Mouse (Mus musculus): ENCODE results near the gene Slc38a2. TPM values are rescaled to one million over a fixed set of nuclear protein-coding genes. Genes with fewer than 3 reads are reported as not detected.

The Slc38a2 gene
- polyA plus RNA-seq, 1 experiment = 37.9 TPM

GRCm38 (mm10) chr15:96684132-96684830 is 15.2 kb downstream of the Slc38a2 start:
- H3K4me1 ChIP-seq (ENCODE audit: control insufficient read depth, insufficient read depth, low read length) = peaks cover 6% of the 10 kb centered on the region
- no peak for DNase-seq
- no peak for TF ChIP-seq POLR2A (IDR thresholded peaks at IDR 0.05; ENCODE audit: borderline replicate concordance, extremely low read depth, low read depth, low read length)
- TF ChIP-seq CTCF (IDR thresholded peaks at IDR 0.05; ENCODE audit: insufficient read depth, low read length) = no peak
- no peak overlapping the region for H3K4me3 ChIP-seq (replicated peaks; ENCODE audit: extremely low read depth, low read depth, low read length)
- WGBS = 14% methylated on average over 11 of the region's 11 CpGs

GRCm38 (mm10) chr15:96678871-96679773 is 20.4 kb downstream of the Slc38a2 start:
- WGBS = 53% methylated on average over 19 of the region's 19 CpGs
- TF ChIP-seq CTCF (IDR thresholded peaks at IDR 0.05; ENCODE audit: insufficient read depth, low read length) (no peak), POLR2A (IDR thresholded peaks at IDR 0.05; ENCODE audit: borderline replicate concordance, extremely low read depth, low read depth, low read length) (no peak)
- H3K4me1 ChIP-seq (ENCODE audit: control insufficient read depth, insufficient read depth, low read length) = peaks cover 1% of the 10 kb centered on the region; the same call in 1 of the 2 replicates
- no peak overlapping the region for H3K4me3 ChIP-seq (replicated peaks; ENCODE audit: extremely low read depth, low read depth, low read length)
- no peak for DNase-seq

- TF ChIP-seq POLR2A (IDR thresholded peaks at IDR 0.05; ENCODE audit: borderline replicate concordance, extremely low read depth, low read depth, low read length) (no peak), CTCF (IDR thresholded peaks at IDR 0.05; ENCODE audit: insufficient read depth, low read length) (no peak)
- DNase-seq = peak; percentile 43
- H3K4me3 ChIP-seq (replicated peaks; ENCODE audit: extremely low read depth, low read depth, low read length) = no peak overlapping the region
- H3K4me1 ChIP-seq (ENCODE audit: control insufficient read depth, insufficient read depth, low read length) = no peaks in the 10 kb centered on the region
- WGBS = 22% methylated on average over 10 of the region's 10 CpGs
Measured at GRCm38 (mm10) chr15:96676518-96676917, 23.0 kb downstream of the Slc38a2 start.

- no peak for TF ChIP-seq CTCF (IDR thresholded peaks at IDR 0.05; ENCODE audit: insufficient read depth, low read length)
- TF ChIP-seq POLR2A (IDR thresholded peaks at IDR 0.05; ENCODE audit: borderline replicate concordance, extremely low read depth, low read depth, low read length) = no peak
- 57% methylated on average over 15 of the region's 15 CpGs for WGBS
- no peaks in the 10 kb centered on the region for H3K4me1 ChIP-seq (ENCODE audit: control insufficient read depth, insufficient read depth, low read length)
- H3K4me3 ChIP-seq (replicated peaks; ENCODE audit: extremely low read depth, low read depth, low read length) = no peak overlapping the region
- DNase-seq = no peak
Measured at GRCm38 (mm10) chr15:96675744-96676143, 23.8 kb downstream of the Slc38a2 start.

GRCm38 (mm10) chr15:96675055-96675454 is 24.5 kb downstream of the Slc38a2 start:
- no peak for TF ChIP-seq CTCF (IDR thresholded peaks at IDR 0.05; ENCODE audit: insufficient read depth, low read length)
- no peak for TF ChIP-seq POLR2A (IDR thresholded peaks at IDR 0.05; ENCODE audit: borderline replicate concordance, extremely low read depth, low read depth, low read length)
- DNase-seq = no peak
- H3K4me3 ChIP-seq (replicated peaks; ENCODE audit: extremely low read depth, low read depth, low read length) = no peak overlapping the region
- 86% methylated on average over 11 of the region's 11 CpGs for WGBS
- H3K4me1 ChIP-seq (ENCODE audit: control insufficient read depth, insufficient read depth, low read length) = no peaks in the 10 kb centered on the region

- no peak for DNase-seq
- Histone ChIP-seq H3K4me3 (replicated peaks; ENCODE audit: extremely low read depth, low read depth, low read length) (no peak overlapping the region), H3K4me1 (ENCODE audit: control insufficient read depth, insufficient read depth, low read length) (no peaks in the 10 kb centered on the region)
- TF ChIP-seq POLR2A (IDR thresholded peaks at IDR 0.05; ENCODE audit: borderline replicate concordance, extremely low read depth, low read depth, low read length) (no peak), CTCF (IDR thresholded peaks at IDR 0.05; ENCODE audit: insufficient read depth, low read length) (no peak)
- 44% methylated on average over 1 of the region's 1 CpGs for WGBS
Measured at GRCm38 (mm10) chr15:96674089-96674488, 25.4 kb downstream of the Slc38a2 start.

GRCm38 (mm10) chr15:96669721-96670120 is 29.8 kb downstream of the Slc38a2 start:
- Histone ChIP-seq H3K4me1 (ENCODE audit: control insufficient read depth, insufficient read depth, low read length) (peaks cover 3% of the 10 kb centered on the region), H3K4me3 (replicated peaks; ENCODE audit: extremely low read depth, low read depth, low read length) (no peak overlapping the region)
- WGBS = 57% methylated on average over 6 of the region's 6 CpGs
- no peak for DNase-seq
- TF ChIP-seq POLR2A (IDR thresholded peaks at IDR 0.05; ENCODE audit: borderline replicate concordance, extremely low read depth, low read depth, low read length) (no peak), CTCF (IDR thresholded peaks at IDR 0.05; ENCODE audit: insufficient read depth, low read length) (no peak)

- peak; percentile 71 for TF ChIP-seq CTCF (IDR thresholded peaks at IDR 0.05; ENCODE audit: insufficient read depth, low read length)
- TF ChIP-seq POLR2A (IDR thresholded peaks at IDR 0.05; ENCODE audit: borderline replicate concordance, extremely low read depth, low read depth, low read length) = no peak
- Histone ChIP-seq H3K4me1 (ENCODE audit: control insufficient read depth, insufficient read depth, low read length) (peaks cover 3% of the 10 kb centered on the region), H3K4me3 (replicated peaks; ENCODE audit: extremely low read depth, low read depth, low read length) (no peak overlapping the region)
- WGBS = 3% methylated on average over 7 of the region's 7 CpGs
- DNase-seq = peak; percentile 46
Measured at GRCm38 (mm10) chr15:96666663-96667062, 32.9 kb downstream of the Slc38a2 start.

GRCm38 (mm10) chr15:96665889-96666288 is 33.6 kb downstream of the Slc38a2 start:
- 3% methylated on average over 3 of the region's 3 CpGs for WGBS
- DNase-seq = no peak
- no peak for TF ChIP-seq POLR2A (IDR thresholded peaks at IDR 0.05; ENCODE audit: borderline replicate concordance, extremely low read depth, low read depth, low read length)
- peak; percentile 49; the same call in 1 of the 2 replicates for TF ChIP-seq CTCF (IDR thresholded peaks at IDR 0.05; ENCODE audit: insufficient read depth, low read length)
- Histone ChIP-seq H3K4me3 (replicated peaks; ENCODE audit: extremely low read depth, low read depth, low read length) (no peak overlapping the region), H3K4me1 (ENCODE audit: control insufficient read depth, insufficient read depth, low read length) (peaks cover 3% of the 10 kb centered on the region)

Data from lung, adult 2 months (tissue).